Mouse (Mus musculus) midbrain, postnatal 0 days (tissue): ENCODE results near the gene Larp6. TPM values are rescaled to one million over a fixed set of nuclear protein-coding genes. Genes with fewer than 3 reads are reported as not detected.

Experiments
- ATAC-seq: fragments of 200-750 bp; cut with Nextera tagmentation; 2 replicates; pipeline ENCODE4 v1.8.0; 2017; ENCODE audit warnings: moderate number of reproducible peaks, mild to moderate bottlenecking, moderate TSS enrichment, moderate library complexity; ENCODE audit not compliant: low FRiP score
- DNase-seq: peaks from one replicate; pipeline ENCODE4 v3.0.0-alpha.2; 2015; ENCODE audit warnings: low spot score
- H3K27ac ChIP-seq: fragments of 300-500 bp; sonication (generic); 2 replicates; pipeline ENCODE4 v1.5.1; 2014; ENCODE audit warnings: low read depth, mild to moderate bottlenecking, low read length, mixed read lengths
- H3K27me3 ChIP-seq: fragments of 300-500 bp; sonication (generic); 2 replicates; pipeline ENCODE4 v1.6.1; 2014; ENCODE audit warnings: low read length, control low read depth, mixed read lengths; ENCODE audit not compliant: insufficient read depth
- H3K36me3 ChIP-seq: fragments of 300-500 bp; sonication (generic); 2 replicates; pipeline ENCODE4 v1.6.1; 2014; ENCODE audit warnings: low read length, control low read depth, mixed read lengths; ENCODE audit not compliant: insufficient read depth
- H3K4me1 ChIP-seq: fragments of 300-500 bp; sonication (generic); 2 replicates; pipeline ENCODE4 v1.6.1; 2014; ENCODE audit warnings: mild to moderate bottlenecking, control low read depth, antibody characterized with exemption, low read length, mixed read lengths; ENCODE audit not compliant: insufficient read depth
- H3K4me2 ChIP-seq: fragments of 300-500 bp; sonication (generic); 2 replicates; pipeline ENCODE4 v1.6.1; 2014; ENCODE audit warnings: low read depth, mild to moderate bottlenecking, low read length, mixed read lengths; ENCODE audit not compliant: poor library complexity, severe bottlenecking
- H3K4me3 ChIP-seq: fragments of 300-500 bp; sonication (generic); 2 replicates; pipeline ENCODE4 v1.5.1; 2014; ENCODE audit warnings: low read depth, mild to moderate bottlenecking, low read length, moderate library complexity
- H3K9ac ChIP-seq: fragments of 300-500 bp; sonication (generic); replicated peaks from 2 replicates; pipeline ENCODE4 v1.6.1; 2014; ENCODE audit warnings: mild to moderate bottlenecking, low read length, moderate library complexity, mixed read lengths; ENCODE audit not compliant: poor library complexity, severe bottlenecking
- H3K9me3 ChIP-seq: fragments of 300-500 bp; sonication (generic); 2 replicates; pipeline ENCODE4 v1.6.1; 2016; ENCODE audit warnings: low read length, control low read depth
- CTCF ChIP-seq: IDR thresholded peaks from 2 replicates; pipeline ENCODE4 v1.5.1; 2016; ENCODE audit warnings: antibody characterized with exemption, mild to moderate bottlenecking
- WGBS: fragments of 180-500 bp; shearing (Covaris S2); extraction: QIAGEN DNeasy Blood & Tissue Kit; methylation state at CpG from one replicate; pipeline ENCODE4 v1.1.7; 2014; 5-methylcytosine and 5-hydroxymethylcytosine counted together
- polyA plus RNA-seq: library from polyadenylated mRNA; unstranded; fragments of >200 nt; fragmentation: Nextera tagmentation; extraction: Ambion mirVana; gene quantifications from 2 replicates; pipeline ENCODE4 v1.2.1, GENCODE M21; 2015
- total RNA-seq: library from RNA; depleted of rRNA; stranded (reverse); fragments of >200 nt; gene quantifications from 2 replicates; pipeline ENCODE4 v1.2.3, GENCODE M21; 2014

The Larp6 gene
- total and polyA plus RNA-seq, 2 experiments from 2014 or later: 30.4 to 37.3 TPM

DNA sequence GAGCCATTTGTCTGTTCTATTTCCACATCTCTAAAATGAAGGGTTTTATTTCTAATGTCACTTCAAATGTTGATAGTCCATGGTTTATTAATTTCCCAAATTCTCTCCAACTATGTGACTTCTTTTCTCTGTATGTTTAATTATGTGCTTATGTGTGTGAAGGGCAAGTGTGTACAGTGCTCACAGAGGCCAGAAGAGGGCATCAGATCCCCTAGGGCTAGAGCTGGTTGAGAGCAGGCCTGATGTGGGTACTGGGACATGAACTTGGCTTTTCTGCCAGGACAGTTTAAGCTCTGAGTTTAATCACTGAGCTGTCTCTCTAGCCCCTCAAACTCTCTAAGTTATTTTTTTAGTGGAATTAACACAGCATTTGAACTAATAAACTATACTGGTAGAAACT lies 38.0 kb upstream of the Larp6 start:
- H3K9ac ChIP-seq: no peak overlapping the region

DNA sequence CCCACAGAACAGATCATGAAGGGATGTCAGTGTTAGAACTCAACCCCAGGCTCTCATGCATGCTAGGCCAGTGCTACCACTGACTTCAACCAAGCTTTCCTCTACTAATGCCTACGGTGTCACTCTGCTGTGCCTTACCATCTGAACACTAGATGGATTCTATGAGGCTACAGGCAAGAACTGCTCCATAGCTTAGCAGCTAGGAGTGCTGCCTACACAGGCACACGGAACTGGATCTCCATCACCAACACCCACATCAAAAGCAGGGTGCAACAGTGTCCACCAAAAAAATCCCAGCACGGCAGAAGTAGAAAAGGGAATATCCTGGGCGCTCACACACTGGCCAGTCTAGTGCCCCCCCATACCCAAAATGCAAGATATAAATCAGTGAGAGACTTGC lies 36.4 kb upstream of the Larp6 start:
- no peak for TF ChIP-seq CTCF
- Histone ChIP-seq H3K9ac (no peak overlapping the region), H3K4me1 (no peaks in the 10 kb centered on the region), H3K36me3 (peaks cover 51% of the 10 kb centered on the region), H3K27ac (no peak overlapping the region), H3K4me3 (no peak overlapping the region), H3K4me2 (no peak overlapping the region), H3K9me3 (no peaks in the 10 kb centered on the region), H3K27me3 (no peaks in the 10 kb centered on the region)
- DNase-seq (no peak), ATAC-seq (no peak)
- WGBS: 93% methylated on average over 4 of the region's 4 CpGs

More for the DNA sequence above, 38.0 kb upstream of the Larp6 start:
- H3K27ac ChIP-seq: no peak overlapping the region
- H3K36me3 ChIP-seq: peaks cover 57% of the 10 kb centered on the region
- no peaks in the 10 kb centered on the region for H3K9me3 ChIP-seq
- peak; percentile 49 for TF ChIP-seq CTCF
- DNase-seq (no peak), ATAC-seq (no peak)
- H3K4me3 ChIP-seq: no peak overlapping the region
- H3K4me1 ChIP-seq: no peaks in the 10 kb centered on the region
- no peak overlapping the region for H3K4me2 ChIP-seq
- no peaks in the 10 kb centered on the region for H3K27me3 ChIP-seq

DNA sequence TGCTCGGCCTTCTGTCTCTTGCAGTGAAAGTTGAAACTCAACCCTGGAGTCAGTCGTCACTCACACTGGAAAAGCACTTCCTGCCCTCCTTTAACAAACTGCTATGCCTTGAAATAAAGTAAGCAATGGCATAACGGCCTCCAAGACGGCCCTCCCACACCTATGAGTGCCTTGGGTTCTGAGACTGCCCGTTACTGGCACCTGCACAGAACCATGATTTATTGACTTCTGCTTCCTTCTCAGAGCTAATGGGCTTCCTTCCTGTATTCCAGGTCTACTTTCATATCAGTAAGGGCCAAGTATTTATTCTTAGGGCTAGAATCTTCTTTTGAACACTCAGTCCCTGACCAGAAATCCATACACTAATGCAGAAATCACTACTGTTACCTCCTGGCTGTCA lies 33.9 kb upstream of the Larp6 start:
- no peak for TF ChIP-seq CTCF
- no peaks in the 10 kb centered on the region for H3K27me3 ChIP-seq
- H3K4me3 ChIP-seq: no peak overlapping the region
- no peaks in the 10 kb centered on the region for H3K9me3 ChIP-seq
- H3K9ac ChIP-seq: no peak overlapping the region
- ATAC-seq (no peak), DNase-seq (no peak)
- peaks cover 60% of the 10 kb centered on the region for H3K36me3 ChIP-seq
- H3K4me1 ChIP-seq: no peaks in the 10 kb centered on the region
- no peak overlapping the region for H3K27ac ChIP-seq
- H3K4me2 ChIP-seq: no peak overlapping the region
- WGBS: 88% methylated on average over 5 of the region's 5 CpGs

DNA sequence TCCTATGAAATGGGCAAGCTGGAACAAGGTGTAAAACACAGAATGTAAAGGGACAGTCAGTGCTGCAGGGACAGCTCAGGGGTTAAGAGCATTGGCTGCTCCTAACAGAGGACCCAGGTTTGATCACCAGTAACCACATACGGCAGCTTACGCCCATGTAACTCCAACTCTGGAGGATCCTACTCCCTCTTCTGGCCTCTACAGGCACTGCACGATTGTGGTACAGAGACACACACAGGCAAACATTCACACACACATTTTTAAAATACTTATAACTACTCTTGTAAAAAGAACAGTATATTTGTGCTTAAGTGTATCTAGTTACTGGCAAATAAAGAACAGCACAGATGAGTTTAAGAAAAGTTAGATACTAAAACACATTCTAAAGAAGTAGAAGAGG lies 31.8 kb upstream of the Larp6 start:
- Histone ChIP-seq H3K4me3 (no peak overlapping the region), H3K4me2 (no peak overlapping the region), H3K36me3 (peaks cover 58% of the 10 kb centered on the region), H3K9ac (no peak overlapping the region), H3K9me3 (no peaks in the 10 kb centered on the region), H3K4me1 (0 out of 2 replicates have a peak, but pooled peaks cover 4% of the 10 kb centered on the region), H3K27ac (no peak overlapping the region), H3K27me3 (no peaks in the 10 kb centered on the region)
- TF ChIP-seq CTCF: peak; percentile 51
- 86% methylated on average over 3 of the region's 3 CpGs for WGBS
- ATAC-seq: no peak
- no peak for DNase-seq

DNA sequence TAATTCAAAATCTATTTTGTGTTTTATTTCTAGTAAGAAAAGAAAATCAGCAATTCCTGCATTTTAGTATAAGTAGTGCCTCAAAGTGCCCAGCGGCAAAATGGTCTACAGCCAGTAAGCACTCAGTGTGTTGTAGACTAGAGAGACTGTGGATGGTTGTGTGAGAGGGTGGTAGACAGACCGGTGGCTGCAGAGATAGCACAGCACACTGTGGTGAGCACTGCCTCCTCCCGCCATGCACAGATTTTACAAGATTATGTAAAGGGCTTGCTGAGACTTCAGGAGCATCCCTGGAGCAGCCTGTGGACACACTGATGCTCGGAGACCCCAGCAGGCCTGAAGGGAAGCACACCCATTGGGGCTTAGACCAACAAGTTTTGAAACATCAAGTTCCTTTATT lies 30.0 kb upstream of the Larp6 start:
- no peak for ATAC-seq
- Histone ChIP-seq H3K9me3 (no peaks in the 10 kb centered on the region), H3K9ac (no peak overlapping the region), H3K36me3 (peaks cover 41% of the 10 kb centered on the region), H3K27ac (no peak overlapping the region), H3K4me3 (no peak overlapping the region), H3K27me3 (no peaks in the 10 kb centered on the region), H3K4me1 (peaks cover 7% of the 10 kb centered on the region; the same call in 1 of the 2 replicates), H3K4me2 (no peak overlapping the region)
- 94% methylated on average over 4 of the region's 4 CpGs for whole genome bisulfite sequencing
- TF ChIP-seq CTCF: no peak
- no peak for DNase-seq

DNA sequence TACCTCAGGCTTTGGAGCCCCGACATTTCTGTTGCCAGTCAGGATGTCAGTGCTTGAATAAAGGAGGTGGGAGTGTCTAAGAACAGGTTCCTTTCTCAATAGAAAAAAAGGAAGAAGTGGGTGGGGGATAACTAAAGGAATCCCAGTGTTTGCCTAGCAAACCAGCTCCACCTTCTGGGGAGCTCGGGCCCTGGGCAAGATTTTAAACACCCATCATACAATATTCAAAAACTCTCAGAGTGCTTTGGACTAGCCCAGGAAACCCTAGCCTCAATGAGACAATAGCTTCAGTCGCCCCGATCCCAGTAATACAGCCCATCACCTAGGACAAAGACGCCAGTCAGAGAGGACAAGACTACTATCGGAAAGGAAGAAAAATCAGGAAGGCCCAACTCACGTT lies 25.4 kb upstream of the Larp6 start:
- Histone ChIP-seq H3K9me3 (no peaks in the 10 kb centered on the region), H3K27me3 (no peaks in the 10 kb centered on the region), H3K27ac (peak overlapping the region; percentile 97), H3K9ac (peak overlapping the region; percentile 70), H3K4me3 (peak overlapping the region; percentile 58), H3K4me1 (peaks cover 7% of the 10 kb centered on the region; the same call in 1 of the 2 replicates), H3K4me2 (peak overlapping the region; percentile 57), H3K36me3 (peaks cover 12% of the 10 kb centered on the region; the same call in 1 of the 2 replicates)
- WGBS: 0% methylated on average over 7 of the region's 7 CpGs
- ATAC-seq (peak; percentile 74), DNase-seq (peak; percentile 77)
- TF ChIP-seq CTCF: peak; percentile 66
